Mouse (Mus musculus): Measurements from ENCODE around the gene Pced1a. TPM values are rescaled to one million over a fixed set of nuclear protein-coding genes. Genes with fewer than 3 reads are reported as not detected.
A peak's percentile ranks its signal among the peaks of the same experiment; 100 is the strongest.

Pced1a gene
- polyA plus RNA-seq, 1 experiment from 2014 or later, result 7.5 TPM

DNA sequence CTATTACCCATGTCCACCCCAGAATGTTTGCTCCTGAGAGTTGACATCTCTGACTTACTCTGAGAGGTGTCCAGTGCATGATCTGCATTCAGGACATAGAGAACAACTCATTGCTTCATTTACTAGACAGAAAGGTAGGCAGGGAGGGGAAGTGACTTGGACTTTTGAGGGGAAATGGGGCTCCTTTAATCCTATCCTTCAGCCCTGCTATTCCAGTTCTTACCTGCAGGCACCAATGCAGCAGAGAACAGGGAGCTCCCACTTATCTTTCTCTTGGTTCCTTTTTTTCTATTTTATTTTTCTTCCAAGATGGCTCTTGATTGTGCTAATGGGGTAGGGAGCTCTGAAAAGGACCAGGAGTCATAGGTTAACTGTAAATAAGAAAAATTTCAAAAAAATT lies 23.9 kb upstream of the Pced1a start:
- Histone ChIP-seq H3K27ac (ENCODE audit: low read depth, low read length) (no peak overlapping the region), H3K4me1 (ENCODE audit: control insufficient read depth, insufficient read depth, low read length) (peaks cover 11% of the 10 kb centered on the region; the same call in 1 of the 2 replicates), H3K36me3 (ENCODE audit: control insufficient read depth, insufficient read depth, low read length) (peaks cover 3% of the 10 kb centered on the region; the same call in 1 of the 2 replicates), H3K4me3 (ENCODE audit: low read depth, low read length) (no peak overlapping the region), H3K27me3 (ENCODE audit: control insufficient read depth, insufficient read depth, low read length) (peaks cover 4% of the 10 kb centered on the region; the same call in 1 of the 2 replicates), H3K4me2 (no peak overlapping the region), H3K9me3 (ENCODE audit: control insufficient read depth, low read length) (no peaks in the 10 kb centered on the region), H3K9ac (ENCODE audit: low read length) (no peak overlapping the region)
- DNase-seq (ENCODE audit: low spot score, missing footprints), result no peak
- no peak for ATAC-seq (ENCODE audit: low FRiP score)

DNA sequence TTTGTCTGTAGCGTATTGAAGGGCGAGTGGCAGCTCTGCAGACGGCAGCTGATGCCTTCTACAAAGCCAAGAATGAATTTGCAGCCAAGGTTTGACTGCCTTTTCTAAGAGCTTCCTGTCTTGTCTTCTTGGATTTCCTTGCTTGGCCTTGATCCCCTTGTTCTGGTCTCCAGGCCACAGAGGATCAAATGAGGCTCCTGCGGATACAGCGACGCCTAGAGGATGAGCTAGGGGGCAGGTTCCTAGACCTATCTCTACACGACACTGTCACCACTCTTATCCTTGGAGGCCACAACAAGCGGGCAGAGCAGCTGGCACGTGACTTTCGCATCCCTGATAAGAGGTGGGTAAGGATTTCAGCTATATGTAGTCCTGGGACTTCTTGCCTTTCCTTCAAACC lies 17.7 kb upstream of the Pced1a start:
- DNase-seq (ENCODE audit: low spot score, missing footprints), result no peak
- Histone ChIP-seq H3K36me3 (ENCODE audit: control insufficient read depth, insufficient read depth, low read length) (peaks cover 26% of the 10 kb centered on the region), H3K9me3 (ENCODE audit: control insufficient read depth, low read length) (no peaks in the 10 kb centered on the region), H3K4me2 (no peak overlapping the region), H3K27ac (ENCODE audit: low read depth, low read length) (no peak overlapping the region), H3K9ac (ENCODE audit: low read length) (no peak overlapping the region), H3K4me1 (ENCODE audit: control insufficient read depth, insufficient read depth, low read length) (no peaks in the 10 kb centered on the region), H3K27me3 (ENCODE audit: control insufficient read depth, insufficient read depth, low read length) (no peaks in the 10 kb centered on the region), H3K4me3 (ENCODE audit: low read depth, low read length) (no peak overlapping the region)
- 84% methylated on average over 10 of the region's 10 CpGs for WGBS
- no peak for ATAC-seq (ENCODE audit: low FRiP score)

DNA sequence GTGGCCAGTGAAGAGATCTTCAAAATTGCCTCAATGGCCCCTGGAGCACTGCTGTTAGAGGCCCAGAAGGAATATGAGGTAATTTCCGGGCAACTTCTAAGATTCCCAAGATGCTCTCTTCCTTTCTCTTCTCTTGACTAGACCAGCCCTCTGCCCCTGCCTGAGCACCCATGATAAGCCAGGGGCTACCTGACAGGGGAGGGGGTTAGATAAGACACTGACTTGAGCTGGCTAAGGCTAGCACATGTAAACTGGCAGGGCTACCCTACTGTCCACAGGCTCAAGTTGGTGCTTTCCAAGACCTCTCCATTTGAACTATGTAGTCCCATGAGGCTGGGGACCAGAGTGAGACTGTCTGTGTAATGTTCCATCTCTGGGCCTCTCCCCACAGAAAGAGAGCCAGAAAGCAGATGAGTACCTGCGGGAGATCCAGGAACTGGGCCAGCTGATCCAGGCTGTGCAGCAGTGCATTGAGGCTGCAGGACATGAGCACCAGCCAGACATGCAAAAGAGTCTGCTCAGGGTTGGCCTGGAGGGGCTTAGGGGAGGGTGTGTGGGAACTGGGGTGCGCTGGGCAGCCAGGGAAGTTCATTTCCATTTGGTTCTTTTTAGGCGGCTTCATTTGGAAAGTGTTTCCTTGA lies 15.5 kb upstream of the Pced1a start:
- Histone ChIP-seq H3K9me3 (ENCODE audit: control insufficient read depth, low read length) (no peaks in the 10 kb centered on the region), H3K27ac (ENCODE audit: low read depth, low read length) (no peak overlapping the region), H3K36me3 (ENCODE audit: control insufficient read depth, insufficient read depth, low read length) (peaks cover 26% of the 10 kb centered on the region), H3K4me3 (ENCODE audit: low read depth, low read length) (no peak overlapping the region), H3K4me1 (ENCODE audit: control insufficient read depth, insufficient read depth, low read length) (no peaks in the 10 kb centered on the region), H3K27me3 (ENCODE audit: control insufficient read depth, insufficient read depth, low read length) (no peaks in the 10 kb centered on the region), H3K9ac (ENCODE audit: low read length) (no peak overlapping the region), H3K4me2 (no peak overlapping the region)
- DNase-seq (ENCODE audit: low spot score, missing footprints) (no peak), ATAC-seq (ENCODE audit: low FRiP score) (no peak)
- 89% methylated on average over 4 of the region's 4 CpGs for WGBS

DNA sequence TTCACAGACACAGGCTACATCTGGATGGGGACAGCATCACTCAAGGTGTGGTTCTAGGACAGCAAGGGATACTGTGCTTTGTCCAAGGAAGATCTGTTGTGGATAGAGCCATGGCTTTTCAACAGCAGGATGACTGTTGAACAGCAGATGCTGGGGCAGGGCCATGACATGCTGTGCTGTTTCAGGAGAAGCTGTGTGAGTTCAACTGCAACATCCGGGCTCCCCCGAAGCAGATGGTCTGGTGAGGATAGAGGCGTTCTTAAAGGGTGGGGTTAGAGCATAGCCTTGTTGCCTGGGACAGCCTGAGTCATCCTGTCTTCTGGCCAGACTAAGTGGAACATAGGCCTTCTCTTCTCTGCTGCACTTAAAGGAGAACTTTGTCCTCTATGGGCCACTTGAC lies 14.4 kb upstream of the Pced1a start:
- Histone ChIP-seq H3K9ac (ENCODE audit: low read length) (no peak overlapping the region), H3K9me3 (ENCODE audit: control insufficient read depth, low read length) (no peaks in the 10 kb centered on the region), H3K27ac (ENCODE audit: low read depth, low read length) (no peak overlapping the region), H3K4me1 (ENCODE audit: control insufficient read depth, insufficient read depth, low read length) (no peaks in the 10 kb centered on the region), H3K36me3 (ENCODE audit: control insufficient read depth, insufficient read depth, low read length) (peaks cover 26% of the 10 kb centered on the region), H3K4me2 (no peak overlapping the region), H3K4me3 (ENCODE audit: low read depth, low read length) (no peak overlapping the region), H3K27me3 (ENCODE audit: control insufficient read depth, insufficient read depth, low read length) (no peaks in the 10 kb centered on the region)
- DNase-seq (ENCODE audit: low spot score, missing footprints) (no peak), ATAC-seq (ENCODE audit: low FRiP score) (no peak)
- WGBS, result 97% methylated on average over 3 of the region's 3 CpGs

DNA sequence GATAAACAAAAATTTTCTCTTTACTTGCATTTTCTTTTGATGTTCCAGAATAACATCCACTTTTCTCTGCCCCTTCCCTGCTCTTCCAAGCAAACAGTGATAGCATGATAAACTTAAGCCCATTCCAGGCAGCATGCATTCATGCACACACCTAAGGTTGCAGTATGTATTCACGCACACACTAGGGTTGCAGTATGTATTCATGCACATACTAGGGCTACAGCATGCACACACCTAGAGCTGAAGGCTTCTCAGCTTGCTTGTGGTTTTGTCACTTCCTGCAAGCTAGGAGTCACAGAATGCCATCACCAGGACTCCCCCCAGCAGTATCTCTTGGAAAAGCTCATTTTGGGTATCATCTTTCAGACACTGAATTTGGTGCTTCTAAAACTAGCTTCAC lies 12.3 kb upstream of the Pced1a start:
- no peak overlapping the region for H3K4me3 ChIP-seq (ENCODE audit: low read depth, low read length)
- H3K9me3 ChIP-seq (ENCODE audit: control insufficient read depth, low read length), result no peaks in the 10 kb centered on the region
- no peak for ATAC-seq (ENCODE audit: low FRiP score)
- peaks cover 23% of the 10 kb centered on the region for H3K36me3 ChIP-seq (ENCODE audit: control insufficient read depth, insufficient read depth, low read length)
- no peaks in the 10 kb centered on the region for H3K27me3 ChIP-seq (ENCODE audit: control insufficient read depth, insufficient read depth, low read length)
- no peak overlapping the region for H3K4me2 ChIP-seq
- WGBS, result 100% methylated on average over 1 of the region's 1 CpGs
- H3K27ac ChIP-seq (ENCODE audit: low read depth, low read length), result no peak overlapping the region
- no peak for DNase-seq (ENCODE audit: low spot score, missing footprints)
- H3K4me1 ChIP-seq (ENCODE audit: control insufficient read depth, insufficient read depth, low read length), result no peaks in the 10 kb centered on the region
- H3K9ac ChIP-seq (ENCODE audit: low read length), result no peak overlapping the region

DNA sequence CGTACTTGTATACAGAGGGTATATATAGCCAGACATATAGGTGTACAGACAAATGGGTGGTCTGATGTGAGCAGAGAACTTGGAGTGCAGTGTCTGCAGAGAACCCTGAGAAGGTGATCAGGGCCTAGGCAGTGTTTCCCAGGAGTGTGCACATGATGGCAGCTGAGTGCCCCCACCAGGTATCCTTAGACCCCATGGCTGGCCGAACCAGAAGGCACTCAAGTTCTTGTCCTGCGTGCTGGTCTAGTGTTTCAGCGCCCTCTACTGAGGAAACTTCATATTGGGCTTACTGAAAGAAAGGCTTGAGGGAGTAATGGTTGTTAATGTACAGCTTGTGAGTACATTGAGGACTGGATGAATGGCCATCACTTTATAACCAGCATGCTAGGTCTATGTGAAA lies 8.7 kb upstream of the Pced1a start:
- Histone ChIP-seq H3K27me3 (ENCODE audit: control insufficient read depth, insufficient read depth, low read length) (no peaks in the 10 kb centered on the region), H3K4me1 (ENCODE audit: control insufficient read depth, insufficient read depth, low read length) (no peaks in the 10 kb centered on the region), H3K4me2 (no peak overlapping the region), H3K27ac (ENCODE audit: low read depth, low read length) (no peak overlapping the region), H3K9me3 (ENCODE audit: control insufficient read depth, low read length) (no peaks in the 10 kb centered on the region), H3K36me3 (ENCODE audit: control insufficient read depth, insufficient read depth, low read length) (peaks cover 3% of the 10 kb centered on the region; the same call in 1 of the 2 replicates), H3K9ac (ENCODE audit: low read length) (no peak overlapping the region), H3K4me3 (ENCODE audit: low read depth, low read length) (no peak overlapping the region)
- ATAC-seq (ENCODE audit: low FRiP score), result 0 out of 2 replicates have a peak, but pooled peaks have one; percentile 42
- WGBS, result 33% methylated on average over 4 of the region's 4 CpGs
- DNase-seq (ENCODE audit: low spot score, missing footprints), result peak; percentile 91

DNA sequence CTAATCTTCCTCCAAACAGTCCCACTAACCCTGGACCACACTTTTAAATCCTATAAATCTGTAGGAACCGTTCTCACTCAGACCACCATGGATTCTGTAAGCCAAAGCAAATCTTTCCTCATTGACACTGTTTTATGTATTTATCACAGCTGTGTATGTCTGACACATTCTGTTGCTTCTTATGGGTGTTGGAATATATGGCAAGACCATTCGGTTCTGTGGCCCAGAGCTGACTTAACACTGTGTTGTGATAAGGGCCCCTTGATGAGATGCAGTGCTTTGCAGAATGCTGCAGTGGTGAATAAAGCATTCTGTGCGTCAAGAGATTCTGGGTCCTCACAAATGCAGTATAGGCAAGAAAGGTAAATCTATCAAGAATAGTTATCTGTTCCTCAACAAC lies 7.7 kb upstream of the Pced1a start:
- WGBS, result 92% methylated on average over 3 of the region's 3 CpGs
- Histone ChIP-seq H3K27me3 (ENCODE audit: control insufficient read depth, insufficient read depth, low read length) (no peaks in the 10 kb centered on the region), H3K9me3 (ENCODE audit: control insufficient read depth, low read length) (no peaks in the 10 kb centered on the region), H3K9ac (ENCODE audit: low read length) (no peak overlapping the region), H3K4me3 (ENCODE audit: low read depth, low read length) (no peak overlapping the region), H3K27ac (ENCODE audit: low read depth, low read length) (no peak overlapping the region), H3K4me1 (ENCODE audit: control insufficient read depth, insufficient read depth, low read length) (no peaks in the 10 kb centered on the region), H3K36me3 (ENCODE audit: control insufficient read depth, insufficient read depth, low read length) (no peaks in the 10 kb centered on the region), H3K4me2 (no peak overlapping the region)
- no peak for DNase-seq (ENCODE audit: low spot score, missing footprints)
- ATAC-seq (ENCODE audit: low FRiP score), result no peak

DNA sequence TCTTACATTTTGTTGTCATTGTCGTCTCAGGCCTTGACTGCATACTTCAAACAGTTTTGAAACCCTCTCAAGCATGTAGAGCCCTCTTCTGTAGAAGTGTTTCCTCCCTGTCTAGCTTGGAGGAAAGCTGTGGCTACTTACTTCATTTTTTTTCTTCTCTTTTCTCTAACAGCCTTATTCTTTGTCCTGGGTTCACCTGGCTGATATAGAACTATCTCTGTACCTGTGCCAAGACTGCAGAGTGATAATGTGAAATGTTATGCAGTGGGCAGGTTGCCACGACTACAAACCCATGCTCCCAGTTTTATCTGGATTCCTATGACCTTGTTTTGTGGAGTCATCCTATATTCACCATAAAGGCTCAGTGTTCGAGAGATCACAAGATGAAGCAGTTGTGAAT lies 6.0 kb upstream of the Pced1a start:
- Histone ChIP-seq H3K4me2 (no peak overlapping the region), H3K9me3 (ENCODE audit: control insufficient read depth, low read length) (no peaks in the 10 kb centered on the region), H3K4me1 (ENCODE audit: control insufficient read depth, insufficient read depth, low read length) (peaks cover under 1% of the 10 kb centered on the region; the same call in 1 of the 2 replicates), H3K9ac (ENCODE audit: low read length) (no peak overlapping the region), H3K27ac (ENCODE audit: low read depth, low read length) (no peak overlapping the region), H3K36me3 (ENCODE audit: control insufficient read depth, insufficient read depth, low read length) (no peaks in the 10 kb centered on the region), H3K27me3 (ENCODE audit: control insufficient read depth, insufficient read depth, low read length) (no peaks in the 10 kb centered on the region), H3K4me3 (ENCODE audit: low read depth, low read length) (no peak overlapping the region)
- DNase-seq (ENCODE audit: low spot score, missing footprints) (no peak), ATAC-seq (ENCODE audit: low FRiP score) (no peak)
- 86% methylated on average over 3 of the region's 3 CpGs for WGBS

DNA sequence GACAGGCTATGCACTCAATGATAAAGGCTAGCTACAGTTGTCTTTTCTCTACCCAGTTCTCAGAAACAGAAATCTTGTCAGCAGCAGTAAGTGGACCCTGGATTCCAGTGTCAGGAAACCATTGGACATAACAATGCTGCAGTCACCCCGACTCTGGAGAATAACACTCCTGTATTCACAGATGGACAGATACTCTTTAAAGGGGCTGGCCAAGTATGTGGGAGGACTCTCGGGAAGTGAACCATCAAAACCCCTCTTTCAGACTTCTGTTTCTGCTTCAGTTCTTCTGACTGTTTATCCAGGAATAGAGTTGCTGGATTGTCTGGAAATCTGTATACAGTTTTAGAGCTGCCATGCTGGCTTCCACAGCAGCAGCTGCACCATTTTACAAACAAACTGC lies 5.3 kb upstream of the Pced1a start:
- Histone ChIP-seq H3K36me3 (ENCODE audit: control insufficient read depth, insufficient read depth, low read length) (no peaks in the 10 kb centered on the region), H3K4me3 (ENCODE audit: low read depth, low read length) (no peak overlapping the region), H3K4me2 (no peak overlapping the region), H3K9me3 (ENCODE audit: control insufficient read depth, low read length) (no peaks in the 10 kb centered on the region), H3K9ac (ENCODE audit: low read length) (no peak overlapping the region), H3K27ac (ENCODE audit: low read depth, low read length) (no peak overlapping the region), H3K4me1 (ENCODE audit: control insufficient read depth, insufficient read depth, low read length) (peaks cover 6% of the 10 kb centered on the region), H3K27me3 (ENCODE audit: control insufficient read depth, insufficient read depth, low read length) (no peaks in the 10 kb centered on the region)
- 80% methylated on average over 2 of the region's 2 CpGs for WGBS
- DNase-seq (ENCODE audit: low spot score, missing footprints) (no peak), ATAC-seq (ENCODE audit: low FRiP score) (no peak)
